Mouse (Mus musculus) bone marrow, adult 2 months (tissue): ENCODE results near the gene Wwp2. TPM values are rescaled to one million over a fixed set of nuclear protein-coding genes. Genes with fewer than 3 reads are reported as not detected.

Experiments
- H3K27ac ChIP-seq: fragments of 200-500 bp; 2 replicates; pipeline ENCODE4 v1.5.1; 2012; ENCODE audit warnings: low read depth, mild to moderate bottlenecking, control low read depth, inconsistent platforms, low read length; ENCODE audit not compliant: control insufficient read depth, poor library complexity, insufficient read depth
- H3K4me1 ChIP-seq: fragments of 200-500 bp; 2 replicates; pipeline ENCODE4 v1.6.1; 2011; ENCODE audit warnings: low read length; ENCODE audit not compliant: control insufficient read depth, insufficient read depth
- H3K4me3 ChIP-seq: fragments of 200-500 bp; replicated peaks from 2 replicates; pipeline ENCODE3; 2011; ENCODE audit warnings: mild to moderate bottlenecking, low read depth, low read length, control low read depth; ENCODE audit not compliant: control insufficient read depth
- CTCF ChIP-seq: fragments of 200-500 bp; IDR thresholded peaks from 2 replicates; pipeline ENCODE4 v1.5.1; 2011; ENCODE audit warnings: low read length, control low read depth; ENCODE audit not compliant: control insufficient read depth, insufficient read depth
- POLR2A ChIP-seq: fragments of 200-500 bp; IDR thresholded peaks from 2 replicates; pipeline ENCODE4 v1.6.1; 2011; ENCODE audit warnings: low read depth, mild to moderate bottlenecking, control low read depth, low read length, borderline replicate concordance; ENCODE audit not compliant: control insufficient read depth
- WGBS: fragments of 180-500 bp; shearing (Covaris S2); methylation state at CpG from one replicate; pipeline ENCODE4 v1.1.7; 2018; 5-methylcytosine and 5-hydroxymethylcytosine counted together
- polyA plus RNA-seq: library from polyadenylated mRNA; stranded (reverse); fragments of >200 nt; gene quantifications from 2 replicates; pipeline ENCODE4 v1.2.4, GENCODE M21; 2011; ENCODE audit warnings: low replicate concordance; ENCODE audit not compliant: missing spikeins, insufficient read depth, insufficient read length

Wwp2 gene
- polyA plus RNA-seq, 1 experiment: 103 TPM

DNA sequence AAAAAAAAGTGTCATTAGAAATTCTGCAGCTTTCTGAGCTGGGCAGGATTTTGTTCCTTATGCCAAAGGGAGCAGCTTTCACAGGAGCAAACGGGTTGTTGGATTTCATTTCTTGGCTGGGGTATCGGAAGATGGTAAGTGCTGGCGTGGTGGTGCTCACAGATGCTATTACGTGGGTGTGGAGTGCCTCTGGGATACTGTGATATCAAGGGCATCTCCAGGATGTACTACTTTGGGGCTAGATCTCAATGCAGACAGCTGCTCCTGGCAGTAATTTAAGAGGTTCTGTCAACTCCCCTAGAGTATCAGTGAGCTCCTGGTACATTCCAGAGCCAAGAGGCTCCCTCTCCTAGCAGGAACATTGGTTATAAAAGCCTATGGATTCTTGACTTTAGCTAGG is 110.0 kb downstream of the Wwp2 start:
- H3K4me3 ChIP-seq: no peak overlapping the region
- no peaks in the 10 kb centered on the region for H3K4me1 ChIP-seq
- no peak for TF ChIP-seq POLR2A
- no peak for TF ChIP-seq CTCF
- no peak overlapping the region for H3K27ac ChIP-seq
- WGBS: 92% methylated on average over 4 of the region's 4 CpGs

DNA sequence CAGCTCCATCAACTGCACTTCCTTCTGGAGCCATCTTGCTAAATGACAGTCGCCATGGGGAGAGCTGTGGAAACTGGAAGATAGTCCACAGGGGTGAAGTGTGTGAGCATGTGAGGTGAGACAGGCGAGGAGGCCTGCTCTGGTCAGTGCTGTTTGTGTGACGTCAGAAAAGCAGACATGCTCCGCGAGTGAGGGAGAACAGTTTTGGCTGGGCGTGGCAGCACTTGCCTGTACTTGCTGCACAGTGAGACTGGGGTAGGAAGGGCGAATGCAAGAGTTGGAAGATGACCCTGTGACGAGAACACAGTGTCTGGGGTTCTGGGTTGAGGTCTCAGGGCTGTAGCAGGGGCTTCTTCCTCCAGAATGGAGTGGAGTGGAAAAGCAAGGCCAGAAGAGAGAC is 110.7 kb downstream of the Wwp2 start:
- TF ChIP-seq CTCF (no peak), POLR2A (no peak)
- 87% methylated on average over 8 of the region's 8 CpGs for WGBS
- H3K4me3 ChIP-seq: no peak overlapping the region
- no peak overlapping the region for H3K27ac ChIP-seq
- H3K4me1 ChIP-seq: no peaks in the 10 kb centered on the region

DNA sequence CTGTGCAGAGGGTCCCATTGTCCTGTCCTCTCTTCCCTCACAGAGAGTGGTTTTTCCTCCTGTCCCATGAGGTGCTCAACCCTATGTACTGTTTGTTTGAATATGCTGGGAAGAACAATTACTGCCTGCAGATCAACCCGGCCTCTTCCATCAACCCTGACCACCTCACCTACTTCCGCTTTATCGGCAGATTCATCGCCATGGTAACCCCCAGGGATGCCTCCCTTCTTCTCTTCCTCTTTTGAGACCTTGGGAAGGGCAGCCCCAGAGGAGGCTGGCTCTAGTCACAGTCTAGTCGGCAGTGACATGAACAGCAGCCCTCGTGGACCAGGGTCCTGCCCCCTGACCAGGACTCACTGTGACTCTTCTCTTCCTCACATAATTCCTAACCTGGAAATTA is 116.1 kb downstream of the Wwp2 start:
- Histone ChIP-seq H3K27ac (no peak overlapping the region), H3K4me3 (no peak overlapping the region), H3K4me1 (no peaks in the 10 kb centered on the region; the same call in 1 of the 2 replicates)
- TF ChIP-seq CTCF: no peak
- no peak for TF ChIP-seq POLR2A
- whole genome bisulfite sequencing: 7% methylated on average over 6 of the region's 6 CpGs

DNA sequence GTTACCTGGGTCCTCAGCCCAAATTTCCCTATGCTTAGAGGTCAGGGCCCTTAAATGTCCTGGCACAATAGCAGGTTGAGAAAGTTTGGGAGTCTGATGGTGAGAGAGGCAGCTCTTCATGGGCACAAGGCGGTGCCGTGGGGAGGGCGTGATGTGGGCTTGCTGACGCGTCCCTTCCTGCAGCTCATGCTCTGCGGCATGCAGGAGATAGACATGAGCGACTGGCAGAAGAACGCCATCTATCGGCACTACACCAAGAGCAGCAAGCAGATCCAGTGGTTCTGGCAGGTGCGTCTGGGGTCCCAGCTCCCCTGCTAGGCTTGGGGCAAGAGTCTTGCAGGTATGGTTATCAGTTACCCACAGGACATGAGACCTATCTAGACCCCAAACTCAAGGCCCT is 119.1 kb downstream of the Wwp2 start:
- no peak for TF ChIP-seq POLR2A
- 0 out of 2 replicates have a peak, but pooled peaks have one; percentile 16 for TF ChIP-seq CTCF
- no peak overlapping the region for H3K27ac ChIP-seq
- WGBS: 77% methylated on average over 10 of the region's 10 CpGs
- no peak overlapping the region for H3K4me3 ChIP-seq
- no peaks in the 10 kb centered on the region; the same call in 1 of the 2 replicates for H3K4me1 ChIP-seq

DNA sequence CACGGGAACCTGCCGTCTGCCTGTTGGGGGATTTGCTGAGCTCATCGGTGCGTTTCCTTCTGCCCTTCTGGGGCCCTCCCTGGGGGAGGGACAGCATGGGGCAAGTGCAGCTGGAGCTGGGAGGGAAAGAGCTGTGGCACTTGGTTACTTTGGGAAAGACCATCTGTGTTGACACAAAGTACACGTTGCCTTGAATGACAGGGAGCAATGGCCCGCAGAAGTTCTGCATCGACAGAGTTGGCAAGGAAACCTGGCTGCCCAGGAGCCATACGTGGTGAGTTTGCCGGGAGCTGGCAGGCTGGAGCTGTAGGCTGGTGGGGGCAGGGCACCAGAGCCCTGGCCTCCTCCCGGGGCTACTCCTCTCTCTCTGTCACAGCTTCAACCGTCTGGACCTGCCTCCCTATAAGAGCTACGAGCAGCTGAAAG is 120.4 kb downstream of the Wwp2 start:
- no peak overlapping the region for H3K4me3 ChIP-seq
- no peak overlapping the region for H3K27ac ChIP-seq
- 55% methylated on average over 12 of the region's 12 CpGs for WGBS
- H3K4me1 ChIP-seq: peaks cover under 1% of the 10 kb centered on the region
- TF ChIP-seq POLR2A: no peak
- no peak for TF ChIP-seq CTCF

DNA sequence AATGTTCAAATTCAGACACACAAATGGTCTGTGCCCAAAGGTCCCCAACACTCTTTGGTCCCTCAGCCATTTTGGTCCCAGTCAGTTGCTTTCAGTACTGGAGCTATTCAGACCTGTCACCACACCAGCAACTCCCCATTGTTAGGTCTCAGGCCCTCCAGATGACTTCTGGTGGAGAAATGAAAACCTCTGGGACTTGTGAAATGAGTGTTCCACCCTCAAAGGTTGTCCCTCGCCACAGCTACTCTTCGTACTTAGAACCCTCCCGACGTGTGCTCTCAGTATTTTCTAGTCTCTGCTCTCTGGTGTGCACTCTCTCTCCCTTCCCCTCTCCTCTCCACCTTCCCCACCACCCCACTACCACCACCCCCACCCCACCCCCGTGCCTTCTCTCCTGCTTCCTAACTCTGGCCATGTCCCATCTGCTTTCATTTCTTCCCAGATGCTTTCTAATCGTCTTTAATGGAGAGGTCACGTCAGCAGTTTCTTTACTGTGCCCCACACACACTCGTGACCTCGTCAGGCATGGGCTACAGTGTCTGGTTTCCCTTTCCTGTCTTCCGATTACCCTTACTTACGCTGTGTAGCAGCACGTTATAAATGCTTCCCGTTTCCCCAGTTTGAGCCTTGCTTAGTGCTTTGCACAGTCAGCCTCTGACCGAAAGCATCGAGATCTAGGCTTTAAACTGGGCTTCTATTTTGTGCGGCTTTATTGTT is 124.8 kb downstream of the Wwp2 start:
- H3K4me1 ChIP-seq: peaks cover 1% of the 10 kb centered on the region; the same call in 1 of the 2 replicates
- 3% methylated on average over 16 of the region's 16 CpGs for WGBS
- H3K4me3 ChIP-seq: peak overlapping the region; percentile 39
- no peak for TF ChIP-seq CTCF
- no peak for TF ChIP-seq POLR2A
- H3K27ac ChIP-seq: 0 out of 2 replicates have a peak overlapping the region, but pooled peaks have one; percentile 5

DNA sequence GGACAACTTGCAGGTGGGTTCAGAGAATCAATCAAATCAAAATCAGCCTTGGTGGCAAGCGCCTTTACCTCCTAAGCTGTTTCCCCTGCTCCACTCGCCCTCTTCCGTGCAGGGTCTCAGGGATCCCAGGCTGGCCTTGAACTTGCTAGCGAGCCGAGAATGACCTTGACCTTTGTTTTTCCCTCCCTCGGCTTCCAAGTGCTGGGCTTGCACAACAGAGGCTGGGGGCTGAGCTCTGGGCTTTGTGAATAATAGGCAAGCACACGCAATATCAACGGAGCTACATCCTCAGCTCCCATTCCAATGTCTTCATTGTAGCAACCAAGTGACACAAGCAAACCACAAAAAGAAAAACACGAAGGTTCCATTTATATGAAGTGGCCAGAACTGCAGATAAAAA is 126.0 kb downstream of the Wwp2 start:
- TF ChIP-seq CTCF: no peak
- no peak for TF ChIP-seq POLR2A
- no peak overlapping the region for H3K27ac ChIP-seq
- peaks cover 1% of the 10 kb centered on the region; the same call in 1 of the 2 replicates for H3K4me1 ChIP-seq
- no peak overlapping the region for H3K4me3 ChIP-seq
- 67% methylated on average over 9 of the region's 9 CpGs for WGBS

DNA sequence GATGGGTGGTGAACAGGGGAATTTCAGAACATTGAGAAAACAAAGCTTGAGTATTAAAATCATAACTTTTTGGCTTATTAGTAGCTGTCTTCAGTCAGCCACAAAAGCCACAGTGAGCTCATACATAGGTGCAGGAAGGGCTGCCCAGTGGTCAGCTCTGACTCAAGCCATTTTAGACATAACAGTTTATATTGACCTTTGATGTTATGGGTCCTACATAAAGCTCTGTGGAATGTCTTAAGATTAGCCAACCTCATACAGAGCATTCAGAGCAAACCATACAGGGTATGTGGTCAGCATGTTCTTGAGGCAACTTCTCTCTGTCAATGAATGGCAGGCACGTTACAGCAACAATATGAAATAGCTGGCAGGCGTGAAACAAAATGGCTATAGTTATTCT is 134.9 kb downstream of the Wwp2 start:
- TF ChIP-seq POLR2A (no peak), CTCF (no peak)
- Histone ChIP-seq H3K27ac (no peak overlapping the region), H3K4me1 (peaks cover 3% of the 10 kb centered on the region; the same call in 1 of the 2 replicates), H3K4me3 (no peak overlapping the region)
- 28% methylated on average over 2 of the region's 2 CpGs for WGBS

DNA sequence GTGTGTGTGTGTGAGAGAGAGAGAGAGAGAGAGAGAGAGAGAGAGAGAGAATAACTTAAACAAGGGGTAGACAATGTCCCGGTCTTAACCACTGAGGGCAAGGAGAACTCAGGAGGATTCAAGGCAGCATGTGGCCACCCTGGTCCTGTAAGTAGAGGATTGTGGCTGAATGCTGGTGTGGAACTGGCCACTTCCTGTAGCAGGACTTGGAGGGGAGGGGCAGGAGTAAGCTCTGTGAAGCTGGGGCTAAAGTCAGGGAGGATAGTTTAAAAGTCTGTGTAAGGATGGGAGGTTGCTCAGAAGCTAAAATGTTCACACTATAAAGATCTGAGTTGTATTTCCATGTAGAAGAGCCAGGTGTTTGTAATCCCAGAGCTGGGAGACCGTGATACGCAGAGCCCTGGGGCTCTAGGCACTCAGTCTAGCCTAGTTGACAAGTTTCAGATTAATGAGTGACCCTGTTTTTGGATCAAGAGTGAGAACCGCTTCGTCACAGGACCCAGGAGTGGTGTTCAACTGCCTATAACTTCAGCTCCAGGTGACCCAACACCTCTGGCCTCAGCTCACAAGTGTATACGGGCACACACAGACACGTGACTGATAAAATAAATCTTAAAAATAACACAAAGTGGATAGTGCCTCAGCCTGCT is 135.4 kb downstream of the Wwp2 start:
- no peak overlapping the region for H3K27ac ChIP-seq
- 72% methylated on average over 7 of the region's 7 CpGs for WGBS
- TF ChIP-seq POLR2A: no peak
- TF ChIP-seq CTCF: no peak

More for the DNA sequence above, 135.4 kb downstream of the Wwp2 start:
- no peak overlapping the region for H3K4me3 ChIP-seq
- peaks cover 3% of the 10 kb centered on the region; the same call in 1 of the 2 replicates for H3K4me1 ChIP-seq
